Mouse (Mus musculus): ENCODE data around the gene Tmem260.
"Not testable (repeated sequence)": the region's sequence is repeated elsewhere in the genome, so short reads cannot be mapped to it uniquely, and the experiment has no call there.

Gene Tmem260

GRCm38 (mm10) chr14:48445984-48446683 lies at the start of gene Tmem260:
Gene Tmem260, plus strand, starts transcription at chr14:48446124.
- DNase-seq: peak; percentile 96

GRCm38 (mm10) chr14:48406086-48406485 lies 39.8 kb upstream of the Tmem260 start:
- DNase-seq: peak; percentile 30

- no peak for DNase-seq
Measured at GRCm38 (mm10) chr14:48417064-48417463, 28.9 kb upstream of the Tmem260 start.

GRCm38 (mm10) chr14:48418264-48418663 lies 27.7 kb upstream of the Tmem260 start:
- DNase-seq: no peak

GRCm38 (mm10) chr14:48418672-48419071 lies 27.3 kb upstream of the Tmem260 start:
- DNase-seq: no peak

GRCm38 (mm10) chr14:48421476-48421875 lies 24.4 kb upstream of the Tmem260 start:
- DNase-seq: peak; percentile 33

- DNase-seq: peak; percentile 45
Measured at GRCm38 (mm10) chr14:48421996-48422395, 23.9 kb upstream of the Tmem260 start.

GRCm38 (mm10) chr14:48422436-48422835 lies 23.5 kb upstream of the Tmem260 start:
- DNase-seq: no peak

GRCm38 (mm10) chr14:48422901-48423300 lies 23.0 kb upstream of the Tmem260 start:
- DNase-seq: no peak

GRCm38 (mm10) chr14:48431978-48432377 lies 13.9 kb upstream of the Tmem260 start:
- DNase-seq: no peak

GRCm38 (mm10) chr14:48443796-48444195 lies 2.1 kb upstream of the Tmem260 start:
- DNase-seq: no peak

- no peak for DNase-seq
Measured at GRCm38 (mm10) chr14:48451966-48452407, 6.1 kb downstream of the Tmem260 start.

- DNase-seq: no peak
Measured at GRCm38 (mm10) chr14:48453411-48453810, 7.5 kb downstream of the Tmem260 start.

- no peak for DNase-seq
Measured at GRCm38 (mm10) chr14:48456305-48457092, 10.6 kb downstream of the Tmem260 start.

GRCm38 (mm10) chr14:48457288-48457938 lies 11.5 kb downstream of the Tmem260 start:
- no peak for DNase-seq

GRCm38 (mm10) chr14:48458901-48459300 lies 13.0 kb downstream of the Tmem260 start:
- peak; percentile 27 for DNase-seq

GRCm38 (mm10) chr14:48468339-48468738 lies 22.4 kb downstream of the Tmem260 start:
- DNase-seq: no peak

GRCm38 (mm10) chr14:48470742-48471487 lies 25.0 kb downstream of the Tmem260 start:
- DNase-seq: no peak

GRCm38 (mm10) chr14:48472179-48472578 lies 26.3 kb downstream of the Tmem260 start:
- no peak for DNase-seq

GRCm38 (mm10) chr14:48475370-48475769 lies 29.4 kb downstream of the Tmem260 start:
- DNase-seq: no peak

- DNase-seq: not testable (repeated sequence)
Measured at GRCm38 (mm10) chr14:48475834-48476233, 29.9 kb downstream of the Tmem260 start.

- DNase-seq: no peak
Measured at GRCm38 (mm10) chr14:48476278-48476677, 30.4 kb downstream of the Tmem260 start.

- no peak for DNase-seq
Measured at GRCm38 (mm10) chr14:48481591-48481990, 35.7 kb downstream of the Tmem260 start.
